ENCODE assay signal across 8 mouse cellular contexts in the genomic region with DNA sequence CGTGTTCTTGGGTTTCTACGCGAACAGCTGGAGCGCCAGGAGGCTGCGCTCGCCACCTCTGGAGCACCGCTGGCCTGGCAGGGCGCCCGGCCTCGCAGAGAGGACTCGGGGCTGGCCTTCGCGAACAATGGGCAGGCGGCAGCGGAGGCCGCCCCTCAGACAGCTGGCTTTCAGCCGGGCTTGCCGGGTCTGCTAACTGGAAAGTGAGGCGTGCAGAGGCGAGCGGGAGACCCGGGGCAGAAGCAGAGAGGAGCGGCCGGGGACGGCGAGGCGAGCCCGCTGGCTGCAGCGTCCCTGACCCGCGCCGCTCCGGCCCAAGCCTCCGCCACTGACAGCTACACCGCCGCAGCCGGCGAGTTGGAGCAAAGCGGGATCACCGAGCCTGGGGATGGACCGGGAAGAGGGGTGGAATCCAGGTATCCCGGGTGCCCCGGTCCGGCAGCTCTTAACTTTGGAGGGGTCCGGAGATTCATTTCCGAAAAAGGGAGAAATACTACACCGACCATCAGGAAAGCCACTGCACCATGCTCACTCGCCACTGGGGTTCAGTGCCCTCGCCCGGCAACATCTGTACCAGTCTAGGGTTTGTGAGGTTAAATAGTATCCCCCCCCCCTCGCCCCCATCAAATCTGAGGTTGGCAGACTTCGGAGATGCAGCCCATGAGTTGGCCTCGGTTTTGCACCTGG. TPM values are rescaled to one million over a fixed set of nuclear protein-coding genes. Genes with fewer than 3 reads are reported as not detected.
A peak's percentile ranks its signal among the peaks of the same experiment; 100 is the strongest.
DNase-seq lines count a peak whose midpoint lies in the region; ATAC-seq and TF ChIP-seq lines count a peak whose summit lies in the region.

No protein-coding gene starts in this region.

- peak; percentile 12 for ATAC-seq in hindbrain, embryonic 16.5 days
- ATAC-seq in midbrain, embryonic 12.5 days (ENCODE audit: low FRiP score, low read depth) = peak; percentile 33
- ATAC-seq in stomach, postnatal 0 days (ENCODE audit: low FRiP score, low TSS enrichment) = peak; percentile 58

- H3K4me2 ChIP-seq in hindbrain, embryonic 16.5 days (ENCODE audit: low read length) = peak overlapping the region; percentile 93
- H3K4me2 ChIP-seq in midbrain, embryonic 12.5 days (replicated peaks) = peak overlapping the region; percentile 77
- peak overlapping the region; percentile 90 for H3K4me2 ChIP-seq in stomach, postnatal 0 days (replicated peaks; ENCODE audit: low read depth)

- no peaks in the 10 kb centered on the region for H3K36me3 ChIP-seq in hindbrain, embryonic 16.5 days (ENCODE audit: control insufficient read depth, insufficient read depth, low read length)
- no peaks in the 10 kb centered on the region for H3K36me3 ChIP-seq in midbrain, embryonic 12.5 days
- H3K36me3 ChIP-seq in stomach, postnatal 0 days (ENCODE audit: control insufficient read depth, insufficient read depth, low read length) = no peaks in the 10 kb centered on the region

- TF ChIP-seq EP300 in stomach, postnatal 0 days (optimal IDR thresholded peaks at IDR 0.05) = no peak

- H3K27ac ChIP-seq in layer of hippocampus, adult 2 months = peak overlapping the region; percentile 95
- peak overlapping the region; percentile 97 for H3K27ac ChIP-seq in hindbrain, embryonic 16.5 days (ENCODE audit: low read depth, low read length)
- H3K27ac ChIP-seq in midbrain, embryonic 12.5 days (replicated peaks) = peak overlapping the region; percentile 94
- H3K27ac ChIP-seq in stomach, postnatal 0 days (replicated peaks) = no peak overlapping the region

- no peak for DNase-seq in layer of hippocampus, adult 2 months (ENCODE audit: low spot score in 2 of 2)
- DNase-seq in layer of hippocampus, adult 9-10 months (ENCODE audit: low spot score) = no peak
- peak; percentile 49 to 50 for DNase-seq in cerebellum, postnatal 36 days
- peak; percentile 82 for DNase-seq in gastrocnemius, postnatal 10 days
- DNase-seq in left cerebral cortex, postnatal 4 days = peak; percentile 72
- peak; percentile 60 for DNase-seq in stomach, postnatal 0 days (ENCODE audit: low spot score)

- peak; percentile 39 for TF ChIP-seq CTCF in layer of hippocampus, adult 2 months (conservative IDR thresholded peaks at IDR 0.05)
- TF ChIP-seq CTCF in stomach, postnatal 0 days (IDR thresholded peaks at IDR 0.05; ENCODE audit: low read depth) = peak; percentile 34

- no peaks in the 10 kb centered on the region for H3K9me3 ChIP-seq in hindbrain, embryonic 16.5 days (ENCODE audit: control insufficient read depth, low read length)
- H3K9me3 ChIP-seq in midbrain, embryonic 12.5 days = no peaks in the 10 kb centered on the region
- no peaks in the 10 kb centered on the region for H3K9me3 ChIP-seq in stomach, postnatal 0 days (ENCODE audit: control insufficient read depth, low read length)

- under 1% methylated on average over 53 of the region's 53 CpGs for WGBS in hindbrain, embryonic 16.5 days
- WGBS in midbrain, embryonic 12.5 days = under 1% methylated on average over 53 of the region's 53 CpGs
- WGBS in stomach, postnatal 0 days = under 1% methylated on average over 53 of the region's 53 CpGs

- no peaks in the 10 kb centered on the region for H3K27me3 ChIP-seq in hindbrain, embryonic 16.5 days (replicated peaks; ENCODE audit: control insufficient read depth, insufficient read depth, low read length)
- peaks cover 26% of the 10 kb centered on the region for H3K27me3 ChIP-seq in midbrain, embryonic 12.5 days
- no peaks in the 10 kb centered on the region; the same call in 1 of the 2 replicates for H3K27me3 ChIP-seq in stomach, postnatal 0 days (ENCODE audit: control insufficient read depth, insufficient read depth, low read length)

- H3K4me3 ChIP-seq in layer of hippocampus, adult 2 months = peak overlapping the region; percentile 91
- H3K4me3 ChIP-seq in hindbrain, embryonic 16.5 days (ENCODE audit: low read length) = peak overlapping the region; percentile 96
- H3K4me3 ChIP-seq in midbrain, embryonic 12.5 days = peak overlapping the region; percentile 83
- peak overlapping the region; percentile 69 for H3K4me3 ChIP-seq in stomach, postnatal 0 days (ENCODE audit: low read depth, low read length)

- intact Hi-C loops in left cerebral cortex, postnatal 4 days (cut with DNase I) = loop anchor here (5.0 to 10.0 kb wide), 3 partner anchors 148 to 304 kb away; partner anchors contain the start of gene Bend3

- peaks cover 25% of the 10 kb centered on the region for H3K4me1 ChIP-seq in hindbrain, embryonic 16.5 days (ENCODE audit: control insufficient read depth, insufficient read depth, low read depth, low read length)
- H3K4me1 ChIP-seq in midbrain, embryonic 12.5 days = peaks cover 39% of the 10 kb centered on the region
- H3K4me1 ChIP-seq in stomach, postnatal 0 days (replicated peaks; ENCODE audit: control insufficient read depth, insufficient read depth) = no peaks in the 10 kb centered on the region

- H3K9ac ChIP-seq in hindbrain, embryonic 16.5 days (ENCODE audit: low read depth, low read length) = peak overlapping the region; percentile 95
- H3K9ac ChIP-seq in midbrain, embryonic 12.5 days (replicated peaks) = peak overlapping the region; percentile 75
- H3K9ac ChIP-seq in stomach, postnatal 0 days (ENCODE audit: low read length) = peak overlapping the region; percentile 69

RNA-seq across cellular contexts. Expression of gene Sobp, which starts 1.0 kb away (rescaled TPM):
- total RNA-seq in layer of hippocampus, adult 2 months (2021) = 10 to 100 TPM; 83.3 to 83.8 TPM
- 10 to 100 TPM; 21.6 to 28.6 TPM for total RNA-seq in gastrocnemius, postnatal 10 days (2021)
- polyA plus RNA-seq in hindbrain, embryonic 16.5 days (2015; fragmentation: Nextera tagmentation; extraction: Ambion mirVana) = 9.1 and 10.8 TPM in 2 replicates
- 100 to 1,000 TPM; 130 to 133 TPM for total RNA-seq in left cerebral cortex, postnatal 4 days (2021)
- polyA plus RNA-seq in midbrain, embryonic 12.5 days (2016; fragmentation: Nextera tagmentation; extraction: Ambion mirVana) = 9.2 and 11.9 TPM in 2 replicates
- polyA plus RNA-seq in stomach, postnatal 0 days (2015; fragmentation: Nextera tagmentation; extraction: Ambion mirVana) = 0.75 and 1.2 TPM in 2 replicates

RNA-seq across cellular contexts. Expression of gene 9030612E09Rik, which starts 1.2 kb away (rescaled TPM):
- total RNA-seq in layer of hippocampus, adult 2 months (2021) = 1 to 10 TPM; 1.8 to 2.1 TPM
- 1 to 10 TPM; 2.5 to 2.6 TPM for total RNA-seq in gastrocnemius, postnatal 10 days (2021)
- polyA plus RNA-seq in hindbrain, embryonic 16.5 days (2015; fragmentation: Nextera tagmentation; extraction: Ambion mirVana) = 1.8 and 1.9 TPM in 2 replicates
- total RNA-seq in left cerebral cortex, postnatal 4 days (2021) = 1 to 10 TPM; 1.7 to 3.0 TPM
- polyA plus RNA-seq in midbrain, embryonic 12.5 days (2016; fragmentation: Nextera tagmentation; extraction: Ambion mirVana) = 1.9 and 2.2 TPM in 2 replicates
- 0.18 and 0.48 TPM in 2 replicates for polyA plus RNA-seq in stomach, postnatal 0 days (2015; fragmentation: Nextera tagmentation; extraction: Ambion mirVana)

RNA-seq across cellular contexts. Expression of gene Pdss2, which starts 48.0 kb away (rescaled TPM):
- 10 to 100 TPM; 17.6 to 17.8 TPM for total RNA-seq in layer of hippocampus, adult 2 months (2021)
- 10 to 100 TPM; 17.9 to 21.9 TPM for total RNA-seq in gastrocnemius, postnatal 10 days (2021)
- polyA plus RNA-seq in hindbrain, embryonic 16.5 days (2015; fragmentation: Nextera tagmentation; extraction: Ambion mirVana) = 15.5 and 16.2 TPM in 2 replicates
- total RNA-seq in left cerebral cortex, postnatal 4 days (2021) = 10 to 100 TPM; 19.5 to 21.5 TPM
- polyA plus RNA-seq in midbrain, embryonic 12.5 days (2016; fragmentation: Nextera tagmentation; extraction: Ambion mirVana) = 15.9 and 17.3 TPM in 2 replicates
- polyA plus RNA-seq in stomach, postnatal 0 days (2015; fragmentation: Nextera tagmentation; extraction: Ambion mirVana) = 6.1 and 6.2 TPM in 2 replicates

Comparison
In these comparisons a context has a peak if more than half of its experiments do, and no peak if none do; other contexts are left out.
1. DNase-seq: peak in cerebellum, postnatal 36 days (2 of 2), gastrocnemius, postnatal 10 days (single experiment), left cerebral cortex, postnatal 4 days (single experiment) and stomach, postnatal 0 days (single experiment); none in layer of hippocampus, adult 2 months (0 of 2) and layer of hippocampus, adult 9-10 months (single experiment).
2. Peak in every context shown above with its lines, with median percentiles within 50 percentile points of each other: H3K4me3 ChIP-seq, ATAC-seq, H3K4me2 ChIP-seq and H3K9ac ChIP-seq.